Mouse (Mus musculus): ENCODE measurements at regions not wholly inside any gene's neighbourhood (a gene's known extent, or its start where the extent isn't known, plus 50 kb on each side); places are given as distances from the start of the nearest gene placed in this dataset.
A peak's percentile ranks its signal among the peaks of the same experiment; 100 is the strongest.
"Not testable (repeated sequence)": the region's sequence is repeated elsewhere in the genome, so short reads cannot be mapped to it uniquely, and the experiment has no call there.

GRCm38 (mm10) chr14:89922316-89922715 lies 1451.1 kb upstream of the Pcdh20 start:
- Histone ChIP-seq H3K4me3 (ENCODE audit: low read depth, low read length) (no peak overlapping the region), H3K36me3 (ENCODE audit: control insufficient read depth, insufficient read depth, low read length) (no peaks in the 10 kb centered on the region), H3K9me3 (ENCODE audit: control insufficient read depth, low read length) (no peaks in the 10 kb centered on the region), H3K4me1 (replicated peaks; ENCODE audit: control insufficient read depth, insufficient read depth, low read length) (no peaks in the 10 kb centered on the region), H3K4me2 (ENCODE audit: low read length) (no peak overlapping the region), H3K27me3 (replicated peaks; ENCODE audit: control insufficient read depth, insufficient read depth, low read length) (no peaks in the 10 kb centered on the region), H3K27ac (ENCODE audit: low read depth) (no peak overlapping the region), H3K9ac (ENCODE audit: low read length) (no peak overlapping the region)
- DNase-seq (ENCODE audit: low spot score), result no peak
- 77% methylated on average over 1 of the region's 1 CpGs for WGBS
- no peak for ATAC-seq (replicated peaks; ENCODE audit: low FRiP score, low TSS enrichment, low read depth)

- ATAC-seq (replicated peaks; ENCODE audit: low FRiP score, low TSS enrichment, low read depth); DNase-seq (ENCODE audit: low spot score); H3K36me3 ChIP-seq (ENCODE audit: control insufficient read depth, insufficient read depth, low read length); H3K9me3 ChIP-seq (ENCODE audit: control insufficient read depth, low read length); H3K27me3 ChIP-seq (replicated peaks; ENCODE audit: control insufficient read depth, insufficient read depth, low read length); H3K4me3 ChIP-seq (ENCODE audit: low read depth, low read length); H3K9ac ChIP-seq (ENCODE audit: low read length); H3K4me2 ChIP-seq (ENCODE audit: low read length); H3K27ac ChIP-seq (ENCODE audit: low read depth); H3K4me1 ChIP-seq (replicated peaks; ENCODE audit: control insufficient read depth, insufficient read depth, low read length): not testable (repeated sequence)
- 4% methylated on average over 1 of the region's 1 CpGs for WGBS
These were observed 1449.4 kb upstream of the Pcdh20 start for GRCm38 (mm10) chr14:89920586-89920985.

GRCm38 (mm10) chr14:89898701-89899227 lies 1427.6 kb upstream of the Pcdh20 start:
- DNase-seq (ENCODE audit: low spot score); H3K27ac ChIP-seq (ENCODE audit: low read depth); H3K27me3 ChIP-seq (replicated peaks; ENCODE audit: control insufficient read depth, insufficient read depth, low read length); H3K9me3 ChIP-seq (ENCODE audit: control insufficient read depth, low read length); H3K4me2 ChIP-seq (ENCODE audit: low read length); H3K4me1 ChIP-seq (replicated peaks; ENCODE audit: control insufficient read depth, insufficient read depth, low read length); H3K4me3 ChIP-seq (ENCODE audit: low read depth, low read length); H3K36me3 ChIP-seq (ENCODE audit: control insufficient read depth, insufficient read depth, low read length); H3K9ac ChIP-seq (ENCODE audit: low read length): not testable (repeated sequence)
- ATAC-seq (replicated peaks; ENCODE audit: low FRiP score, low TSS enrichment, low read depth), result 0 out of 2 replicates have a peak, but pooled peaks have one; percentile 50
- 93% methylated on average over 23 of the region's 34 CpGs for WGBS

- 91% methylated on average over 18 of the region's 22 CpGs for WGBS
- DNase-seq (ENCODE audit: low spot score), result not testable (repeated sequence)
These were observed 1426.9 kb upstream of the Pcdh20 start for GRCm38 (mm10) chr14:89898135-89898534.

GRCm38 (mm10) chr14:89896891-89897290 lies 1425.7 kb upstream of the Pcdh20 start:
- H3K4me2 ChIP-seq (ENCODE audit: low read length); H3K27me3 ChIP-seq (replicated peaks; ENCODE audit: control insufficient read depth, insufficient read depth, low read length); H3K4me1 ChIP-seq (replicated peaks; ENCODE audit: control insufficient read depth, insufficient read depth, low read length); H3K36me3 ChIP-seq (ENCODE audit: control insufficient read depth, insufficient read depth, low read length); H3K4me3 ChIP-seq (ENCODE audit: low read depth, low read length); H3K27ac ChIP-seq (ENCODE audit: low read depth); H3K9ac ChIP-seq (ENCODE audit: low read length); DNase-seq (ENCODE audit: low spot score); ATAC-seq (replicated peaks; ENCODE audit: low FRiP score, low TSS enrichment, low read depth); H3K9me3 ChIP-seq (ENCODE audit: control insufficient read depth, low read length): not testable (repeated sequence)
- WGBS, result 69% methylated on average over 16 of the region's 16 CpGs

More at GRCm38 (mm10) chr14:89898135-89898534, 1426.9 kb upstream of the Pcdh20 start:
- not testable (repeated sequence) for ATAC-seq (replicated peaks; ENCODE audit: low FRiP score, low TSS enrichment, low read depth); H3K9ac ChIP-seq (ENCODE audit: low read length); H3K4me3 ChIP-seq (ENCODE audit: low read depth, low read length); H3K4me1 ChIP-seq (replicated peaks; ENCODE audit: control insufficient read depth, insufficient read depth, low read length); H3K27me3 ChIP-seq (replicated peaks; ENCODE audit: control insufficient read depth, insufficient read depth, low read length); H3K36me3 ChIP-seq (ENCODE audit: control insufficient read depth, insufficient read depth, low read length); H3K9me3 ChIP-seq (ENCODE audit: control insufficient read depth, low read length); H3K27ac ChIP-seq (ENCODE audit: low read depth); H3K4me2 ChIP-seq (ENCODE audit: low read length)

All from intestine, embryonic 14.5 days (tissue).